Mouse (Mus musculus) heart, postnatal 0 days (tissue): ENCODE measurements around the gene Gbf1.

Experiments used
- CTCF ChIP-seq: IDR thresholded peaks from 2 replicates; pipeline ENCODE4 v1.5.1; 2016; ENCODE audit warnings: antibody characterized with exemption, control low read depth, low read depth
- EP300 ChIP-seq: IDR thresholded peaks from 2 replicates; pipeline ENCODE4 v1.6.1; 2016; ENCODE audit warnings: antibody characterized with exemption, low read depth

DNA sequence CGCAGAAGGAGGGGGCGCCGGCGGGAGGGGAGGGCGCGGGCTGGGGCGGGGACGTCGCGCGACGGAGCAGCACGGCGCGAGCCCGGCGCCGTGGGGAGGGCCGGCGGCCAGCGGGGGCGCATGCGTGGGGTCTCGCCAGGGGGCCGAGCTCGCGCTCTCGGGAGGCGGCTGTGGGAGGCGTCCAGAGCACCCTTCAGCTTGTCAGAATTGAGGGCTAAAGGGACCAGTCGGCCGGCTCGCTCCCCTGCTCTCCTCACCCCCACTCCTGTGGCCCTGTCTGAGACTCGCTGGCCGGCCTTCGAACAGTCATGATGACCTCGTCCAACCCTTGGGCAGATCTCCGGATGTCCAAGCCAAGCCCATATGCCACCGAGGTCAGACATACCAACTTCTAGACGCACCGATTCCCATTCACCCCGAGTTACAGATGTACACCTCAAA, 165.7 kb downstream of the Gbf1 start:
- no peak for TF ChIP-seq EP300
- no peak for TF ChIP-seq CTCF
